Mouse (Mus musculus) embryonic facial prominence, embryonic 15.5 days (tissue): ENCODE results near the gene Sgcd. TPM values are rescaled to one million over a fixed set of nuclear protein-coding genes. Genes with fewer than 3 reads are reported as not detected.

Experiments
- ATAC-seq: fragments of 200-750 bp; cut with Nextera tagmentation; 2 replicates; pipeline ENCODE4 v1.8.0; 2017; ENCODE audit warnings: low read depth, moderate TSS enrichment; ENCODE audit not compliant: insufficient number of reproducible peaks, low FRiP score, low TSS enrichment
- H3K27ac ChIP-seq: fragments of 300-500 bp; sonication (generic); replicated peaks from 2 replicates; pipeline ENCODE4 v1.5.1; 2015; ENCODE audit warnings: mild to moderate bottlenecking, inconsistent platforms
- H3K27me3 ChIP-seq: fragments of 300-500 bp; sonication (generic); 2 replicates; pipeline ENCODE4 v1.6.1; 2015; ENCODE audit warnings: inconsistent platforms
- H3K36me3 ChIP-seq: fragments of 300-500 bp; sonication (generic); 2 replicates; pipeline ENCODE4 v1.6.1; 2015; ENCODE audit warnings: mild to moderate bottlenecking, inconsistent platforms
- H3K4me1 ChIP-seq: fragments of 300-500 bp; sonication (generic); 2 replicates; pipeline ENCODE4 v1.6.1; 2015; ENCODE audit warnings: inconsistent platforms
- H3K4me2 ChIP-seq: fragments of 300-500 bp; sonication (generic); replicated peaks from 2 replicates; pipeline ENCODE4 v1.6.1; 2015; ENCODE audit warnings: mild to moderate bottlenecking, inconsistent platforms
- H3K4me3 ChIP-seq: fragments of 300-500 bp; sonication (generic); replicated peaks from 2 replicates; pipeline ENCODE4 v1.5.1; 2015; ENCODE audit warnings: mild to moderate bottlenecking, inconsistent platforms
- H3K9ac ChIP-seq: fragments of 300-500 bp; sonication (generic); 2 replicates; pipeline ENCODE4 v1.6.1; 2015; ENCODE audit warnings: inconsistent platforms
- H3K9me3 ChIP-seq: fragments of 300-500 bp; sonication (generic); replicated peaks from 2 replicates; pipeline ENCODE4 v1.6.1; 2016; ENCODE audit warnings: inconsistent platforms
- WGBS: fragments of 180-500 bp; shearing (Covaris S2); methylation state at CpG from one replicate; pipeline ENCODE4 v1.1.7; 2015; 5-methylcytosine and 5-hydroxymethylcytosine counted together
- polyA plus RNA-seq: library from polyadenylated mRNA; unstranded; fragments of >200 nt; fragmentation: Nextera tagmentation; extraction: Ambion mirVana; gene quantifications from 2 replicates; pipeline ENCODE4 v1.2.1, GENCODE M21; 2015

Gene Sgcd
- polyA plus RNA-seq, 1 experiment from 2014 or later, result 8.7 TPM

GRCm38 (mm10) chr11:47174977-47175376 is 813.8 kb downstream of the Sgcd start:
- no peak for ATAC-seq
- 92% methylated on average over 2 of the region's 2 CpGs for whole genome bisulfite sequencing
- Histone ChIP-seq H3K4me1 (no peaks in the 10 kb centered on the region), H3K27ac (no peak overlapping the region), H3K4me3 (no peak overlapping the region), H3K4me2 (no peak overlapping the region), H3K9ac (no peak overlapping the region), H3K36me3 (no peaks in the 10 kb centered on the region), H3K9me3 (no peaks in the 10 kb centered on the region), H3K27me3 (no peaks in the 10 kb centered on the region)

- H3K27me3 ChIP-seq, result no peaks in the 10 kb centered on the region
- no peak overlapping the region for H3K27ac ChIP-seq
- no peak for ATAC-seq
- no peaks in the 10 kb centered on the region for H3K4me1 ChIP-seq
- H3K36me3 ChIP-seq, result no peaks in the 10 kb centered on the region
- H3K9me3 ChIP-seq, result no peaks in the 10 kb centered on the region
- no peak overlapping the region for H3K4me3 ChIP-seq
- H3K9ac ChIP-seq, result no peak overlapping the region
- WGBS, result 67% methylated on average over 6 of the region's 6 CpGs
- no peak overlapping the region for H3K4me2 ChIP-seq
Measured at GRCm38 (mm10) chr11:47170926-47171625, 817.7 kb downstream of the Sgcd start.

GRCm38 (mm10) chr11:47167376-47167775 is 821.4 kb downstream of the Sgcd start:
- Histone ChIP-seq H3K9me3 (no peaks in the 10 kb centered on the region), H3K4me2 (no peak overlapping the region), H3K4me3 (no peak overlapping the region), H3K4me1 (no peaks in the 10 kb centered on the region), H3K9ac (no peak overlapping the region), H3K27me3 (no peaks in the 10 kb centered on the region), H3K27ac (no peak overlapping the region), H3K36me3 (no peaks in the 10 kb centered on the region)
- 84% methylated on average over 4 of the region's 4 CpGs for WGBS
- no peak for ATAC-seq

DNA sequence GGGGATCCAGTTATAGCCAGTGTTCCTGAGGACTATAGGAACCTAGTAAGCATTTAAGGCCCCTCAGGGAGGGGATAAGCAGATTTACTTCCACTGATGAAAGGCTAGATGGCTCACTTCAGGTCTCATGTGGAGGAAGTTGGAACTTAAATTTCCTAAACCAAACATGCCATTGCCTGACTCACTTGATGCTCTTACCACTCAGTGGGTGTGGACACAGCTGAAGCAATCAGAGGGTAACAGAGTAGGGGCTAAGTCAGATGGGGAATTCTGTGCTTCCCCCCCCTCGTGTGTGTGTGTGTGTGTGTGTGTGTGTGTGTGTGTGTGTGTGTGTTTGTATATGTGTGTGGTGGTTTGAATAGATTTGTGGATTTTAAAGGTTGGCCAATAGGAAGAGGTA is 830.7 kb downstream of the Sgcd start:
- Histone ChIP-seq H3K9me3 (no peaks in the 10 kb centered on the region), H3K27me3 (no peaks in the 10 kb centered on the region), H3K9ac (no peak overlapping the region), H3K4me2 (no peak overlapping the region), H3K36me3 (no peaks in the 10 kb centered on the region), H3K27ac (no peak overlapping the region), H3K4me3 (no peak overlapping the region), H3K4me1 (no peaks in the 10 kb centered on the region)
- no peak for ATAC-seq
- WGBS, result 73% methylated on average over 1 of the region's 1 CpGs

- no peaks in the 10 kb centered on the region for H3K27me3 ChIP-seq
- no peak overlapping the region for H3K27ac ChIP-seq
- WGBS, result 48% methylated on average over 1 of the region's 1 CpGs
- no peak overlapping the region for H3K9ac ChIP-seq
- no peak overlapping the region for H3K4me3 ChIP-seq
- no peaks in the 10 kb centered on the region for H3K36me3 ChIP-seq
- H3K4me2 ChIP-seq, result no peak overlapping the region
- no peaks in the 10 kb centered on the region for H3K9me3 ChIP-seq
- no peaks in the 10 kb centered on the region for H3K4me1 ChIP-seq
- no peak for ATAC-seq
Measured at GRCm38 (mm10) chr11:47156730-47157693, 831.8 kb downstream of the Sgcd start.

DNA sequence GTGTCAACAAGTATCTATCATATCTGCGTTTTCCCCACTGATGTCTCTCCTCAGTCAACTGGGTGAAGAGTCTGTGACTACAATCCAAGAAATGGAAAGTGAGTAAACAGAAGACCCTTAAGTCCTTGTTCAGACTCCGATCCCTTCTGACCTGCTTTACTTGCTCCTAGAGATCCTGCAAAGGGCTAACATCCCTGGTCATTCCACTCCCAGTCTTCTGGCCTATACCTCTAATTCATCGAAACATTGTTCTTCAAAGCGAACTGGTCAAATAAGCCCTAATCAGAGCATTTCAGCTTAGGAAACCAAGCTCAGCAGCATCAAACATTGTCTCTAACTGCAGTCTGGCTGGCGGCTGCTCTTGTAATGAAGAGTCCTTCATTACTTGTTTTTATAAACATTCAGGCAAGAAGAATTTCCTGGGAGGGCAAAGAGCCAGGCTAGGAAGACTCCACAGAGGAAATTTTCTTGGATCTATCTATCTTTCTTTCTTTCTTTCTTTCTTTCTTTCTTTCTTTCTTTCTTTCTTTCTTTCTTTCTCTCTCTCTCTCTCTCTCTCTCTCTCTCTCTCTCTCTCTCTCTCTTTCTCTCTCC is 833.8 kb downstream of the Sgcd start:
- 80% methylated on average over 5 of the region's 5 CpGs for WGBS
- Histone ChIP-seq H3K27ac (no peak overlapping the region), H3K4me1 (no peaks in the 10 kb centered on the region), H3K4me3 (no peak overlapping the region), H3K9ac (no peak overlapping the region), H3K27me3 (no peaks in the 10 kb centered on the region), H3K36me3 (no peaks in the 10 kb centered on the region), H3K4me2 (no peak overlapping the region), H3K9me3 (no peaks in the 10 kb centered on the region)
- ATAC-seq, result no peak

GRCm38 (mm10) chr11:47149607-47150006 is 839.2 kb downstream of the Sgcd start:
- Histone ChIP-seq H3K27me3 (no peaks in the 10 kb centered on the region), H3K4me2 (no peak overlapping the region), H3K27ac (no peak overlapping the region), H3K9ac (no peak overlapping the region), H3K4me3 (no peak overlapping the region), H3K9me3 (no peaks in the 10 kb centered on the region), H3K4me1 (no peaks in the 10 kb centered on the region), H3K36me3 (no peaks in the 10 kb centered on the region)
- 83% methylated on average over 9 of the region's 9 CpGs for WGBS
- no peak for ATAC-seq

DNA sequence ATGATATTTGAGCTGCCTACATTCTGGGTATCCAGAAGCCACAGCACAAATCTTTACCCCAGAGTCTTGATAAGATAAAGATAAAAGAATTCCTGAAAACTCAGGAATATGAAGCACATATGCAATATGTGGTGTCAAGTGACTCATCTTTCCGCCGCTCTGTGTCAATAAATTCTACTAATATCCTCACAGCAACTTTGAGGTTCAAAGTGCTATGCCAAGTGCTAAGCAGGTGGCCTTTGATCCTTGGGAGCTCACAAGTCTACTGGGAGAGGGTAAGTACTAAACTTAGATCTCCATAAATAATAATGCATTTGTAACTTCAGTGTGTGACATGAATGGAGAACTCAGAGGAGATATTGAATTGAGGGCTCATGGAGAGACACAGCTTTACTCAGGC is 848.9 kb downstream of the Sgcd start:
- H3K4me2 ChIP-seq, result no peak overlapping the region
- no peak for ATAC-seq
- no peak overlapping the region for H3K4me3 ChIP-seq
- H3K36me3 ChIP-seq, result no peaks in the 10 kb centered on the region
- no peaks in the 10 kb centered on the region for H3K9me3 ChIP-seq
- WGBS, result 87% methylated on average over 2 of the region's 2 CpGs
- H3K4me1 ChIP-seq, result no peaks in the 10 kb centered on the region
- H3K27ac ChIP-seq, result no peak overlapping the region
- no peaks in the 10 kb centered on the region for H3K27me3 ChIP-seq
- H3K9ac ChIP-seq, result no peak overlapping the region

DNA sequence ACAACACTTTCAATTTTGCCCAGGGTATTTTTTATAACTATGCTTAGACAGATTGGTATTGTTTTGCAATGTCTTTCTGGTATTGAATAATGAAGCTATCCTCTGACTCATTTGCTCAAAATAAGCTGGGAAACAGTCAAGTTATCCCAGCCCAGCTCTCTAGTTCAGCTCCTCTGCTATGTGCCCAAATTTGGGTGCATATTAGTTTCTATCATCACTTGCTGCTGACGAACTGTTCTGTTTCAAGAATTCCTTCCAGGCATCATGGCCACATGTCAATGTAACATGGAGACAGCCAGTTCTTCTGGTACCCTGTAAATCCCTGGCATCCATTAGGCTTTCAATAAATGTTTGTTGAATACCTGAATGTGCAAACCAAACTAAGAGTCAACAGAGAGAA is 849.5 kb downstream of the Sgcd start:
- Histone ChIP-seq H3K4me3 (no peak overlapping the region), H3K4me2 (no peak overlapping the region), H3K27ac (no peak overlapping the region), H3K4me1 (no peaks in the 10 kb centered on the region), H3K36me3 (no peaks in the 10 kb centered on the region), H3K27me3 (no peaks in the 10 kb centered on the region), H3K9me3 (no peaks in the 10 kb centered on the region), H3K9ac (no peak overlapping the region)
- no peak for ATAC-seq
- WGBS, result 59% methylated on average over 1 of the region's 1 CpGs

- H3K27me3 ChIP-seq, result no peaks in the 10 kb centered on the region
- no peaks in the 10 kb centered on the region for H3K36me3 ChIP-seq
- H3K4me2 ChIP-seq, result no peak overlapping the region
- no peak overlapping the region for H3K4me3 ChIP-seq
- no peaks in the 10 kb centered on the region for H3K4me1 ChIP-seq
- no peak overlapping the region for H3K9ac ChIP-seq
- no peak overlapping the region for H3K27ac ChIP-seq
- H3K9me3 ChIP-seq, result no peaks in the 10 kb centered on the region
- WGBS, result 90% methylated on average over 6 of the region's 6 CpGs
- no peak for ATAC-seq
Measured at GRCm38 (mm10) chr11:47132410-47132809, 856.4 kb downstream of the Sgcd start.

DNA sequence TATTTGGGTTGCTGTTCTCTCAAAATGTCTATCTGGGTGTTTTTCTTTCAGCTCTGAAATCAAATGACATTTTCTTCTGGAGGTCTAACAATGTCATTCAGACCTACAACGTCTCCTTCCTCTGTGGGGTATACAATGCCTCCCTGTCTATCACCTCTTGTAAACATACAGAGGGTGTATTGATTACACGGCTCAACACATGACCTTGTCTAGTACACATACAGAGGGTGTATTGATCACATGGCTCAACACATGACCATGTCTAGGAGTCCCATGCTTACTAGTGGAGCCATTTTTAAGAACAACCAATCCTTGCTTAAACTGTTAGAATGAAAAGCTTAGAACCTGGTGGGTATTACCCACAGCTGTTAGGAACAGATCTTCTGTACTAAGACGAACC is 858.3 kb downstream of the Sgcd start:
- H3K36me3 ChIP-seq, result no peaks in the 10 kb centered on the region
- no peak overlapping the region for H3K27ac ChIP-seq
- no peak overlapping the region for H3K9ac ChIP-seq
- ATAC-seq, result no peak
- H3K4me1 ChIP-seq, result no peaks in the 10 kb centered on the region
- no peaks in the 10 kb centered on the region for H3K9me3 ChIP-seq
- 69% methylated on average over 3 of the region's 3 CpGs for WGBS
- no peak overlapping the region for H3K4me2 ChIP-seq
- no peaks in the 10 kb centered on the region for H3K27me3 ChIP-seq
- no peak overlapping the region for H3K4me3 ChIP-seq
